Mouse (Mus musculus) granulocyte monocyte progenitor cell, adult 5-6 weeks (primary cell): ENCODE measurements around the gene Dscaml1. TPM values are rescaled to one million over a fixed set of nuclear protein-coding genes. Genes with fewer than 3 reads are reported as not detected.
"Not testable (repeated sequence)": the region's sequence is repeated elsewhere in the genome, so short reads cannot be mapped to it uniquely, and the experiment has no call there.

Experiments used
- ATAC-seq: replicated peaks from 2 replicates; pipeline ENCODE4 v1.8.0; 2016; ENCODE audit warnings: mild to moderate bottlenecking, moderate TSS enrichment, inconsistent platforms; ENCODE audit not compliant: poor library complexity, severe bottlenecking
- total RNA-seq, 2 experiments: library from RNA; stranded (forward) in 1 of 2; stranded (reverse) in 1 of 2; fragments of 200-712, 200-1000 nt in 1 of 2; fragments of >200 nt in 1 of 2; fragmentation: Nextera tagmentation in 1 of 2; gene quantifications; 2 replicates each; pipeline ENCODE4 v1.2.3; 2014 to 2017

Dscaml1 gene
- total RNA-seq, 2 experiments from 2014 or later: not detected

DNA sequence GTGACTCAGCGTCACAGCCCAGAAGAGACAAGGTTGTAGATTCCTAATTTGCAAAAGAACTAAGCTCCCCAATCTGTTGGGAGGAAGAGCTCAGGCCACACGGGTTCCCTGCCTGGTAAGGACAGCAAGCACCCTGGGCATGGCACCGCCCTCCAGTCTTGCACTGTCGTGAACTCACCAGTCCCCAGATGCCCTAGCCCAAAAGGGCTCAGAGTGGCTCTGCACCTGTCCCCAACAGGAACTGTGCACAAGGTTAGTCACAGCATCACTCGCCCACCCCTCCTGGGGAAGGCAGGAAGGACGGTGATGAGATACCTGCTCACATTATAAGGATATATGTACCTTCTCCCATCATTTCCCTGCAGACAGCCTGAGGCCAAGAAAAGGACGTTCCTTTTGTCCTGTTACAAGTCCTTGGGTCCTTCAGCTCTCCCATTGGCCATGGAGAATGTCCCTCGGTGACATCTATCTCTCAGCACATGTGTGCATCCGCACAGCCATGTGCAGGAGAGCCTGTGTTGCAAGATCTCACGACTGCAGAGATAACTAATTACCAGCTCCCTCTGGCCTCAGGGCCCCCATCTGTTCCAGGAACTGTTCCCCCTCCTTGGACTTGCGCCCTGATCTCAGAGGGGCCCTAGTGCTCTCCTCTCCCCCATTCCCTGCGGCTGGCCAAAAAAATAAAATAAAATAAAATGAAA lies 312.7 kb downstream of the Dscaml1 start:
- ATAC-seq: no peak

- ATAC-seq: no peak
These were observed 313.5 kb downstream of the Dscaml1 start for GRCm38 (mm10) chr9:45739702-45740583.

- no peak for ATAC-seq
These were observed 314.2 kb downstream of the Dscaml1 start for GRCm38 (mm10) chr9:45740584-45740980.

DNA sequence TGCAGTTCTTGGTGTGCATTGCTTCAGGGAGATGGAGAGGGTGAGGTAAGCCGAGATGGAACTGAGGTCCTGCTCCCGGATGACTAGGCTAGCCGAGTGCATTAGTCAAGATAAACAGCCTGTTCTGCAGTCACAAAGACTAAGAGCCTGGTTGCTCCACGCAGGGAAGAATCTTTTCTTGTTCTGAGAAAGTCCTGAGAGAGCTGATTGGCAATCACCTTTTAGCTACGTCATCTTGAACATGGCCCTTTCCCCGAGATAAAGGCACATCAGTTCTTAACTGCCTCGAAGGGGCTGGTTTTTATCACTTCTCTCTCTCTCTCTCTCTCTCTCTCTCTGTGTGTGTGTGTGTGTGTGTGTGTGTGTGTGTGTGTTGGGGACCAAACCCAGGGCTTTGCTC lies 319.0 kb downstream of the Dscaml1 start:
- ATAC-seq: no peak

DNA sequence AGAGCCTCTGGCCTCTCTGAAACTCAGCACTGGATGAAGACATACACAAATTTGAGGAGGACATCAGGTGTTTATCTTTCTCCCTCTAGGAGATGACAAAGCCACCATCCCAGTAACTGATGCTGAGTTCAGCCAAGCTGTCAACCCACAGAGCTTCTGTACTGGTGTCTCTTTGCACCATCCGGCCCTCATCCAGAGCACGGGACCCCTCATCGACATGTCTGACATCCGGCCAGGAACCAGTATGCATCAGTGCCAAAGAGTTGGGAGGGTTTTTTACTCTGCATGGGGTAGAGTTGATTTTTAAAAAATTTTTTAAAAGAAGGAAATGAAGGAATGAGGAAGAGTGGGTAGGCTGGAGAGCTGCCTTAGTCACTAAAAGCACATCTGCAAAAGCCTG lies 323.5 kb downstream of the Dscaml1 start:
- no peak for ATAC-seq

- peak; percentile 50 for ATAC-seq
These were observed 328.1 kb downstream of the Dscaml1 start for GRCm38 (mm10) chr9:45754452-45755091.

DNA sequence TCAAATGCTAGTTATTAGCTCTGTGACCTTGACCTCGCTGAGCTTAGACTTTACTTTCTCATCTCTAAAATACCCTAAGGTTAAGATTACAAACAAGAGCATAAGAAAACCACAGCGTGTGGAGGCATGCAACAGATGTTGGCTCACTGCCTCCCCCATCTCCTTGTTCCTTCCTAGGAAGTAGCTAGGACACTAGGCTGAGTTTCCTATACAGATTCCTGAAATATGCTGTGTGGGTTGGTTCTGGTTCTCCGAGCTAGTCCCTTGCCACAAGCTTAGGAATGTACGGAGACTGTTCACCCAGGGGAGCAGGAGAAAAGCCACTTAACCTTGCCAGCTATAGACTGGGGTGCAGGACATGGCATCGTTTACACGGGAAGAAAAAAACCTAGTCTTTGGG lies 339.8 kb downstream of the Dscaml1 start:
- no peak for ATAC-seq

- ATAC-seq: no peak
These were observed 340.7 kb downstream of the Dscaml1 start for GRCm38 (mm10) chr9:45767155-45767554.

- no peak for ATAC-seq
These were observed 342.0 kb downstream of the Dscaml1 start for GRCm38 (mm10) chr9:45768421-45768820.

GRCm38 (mm10) chr9:45769596-45769995 lies 343.2 kb downstream of the Dscaml1 start:
- ATAC-seq: no peak

GRCm38 (mm10) chr9:45774088-45774487 lies 347.7 kb downstream of the Dscaml1 start:
- peak; percentile 40 for ATAC-seq

DNA sequence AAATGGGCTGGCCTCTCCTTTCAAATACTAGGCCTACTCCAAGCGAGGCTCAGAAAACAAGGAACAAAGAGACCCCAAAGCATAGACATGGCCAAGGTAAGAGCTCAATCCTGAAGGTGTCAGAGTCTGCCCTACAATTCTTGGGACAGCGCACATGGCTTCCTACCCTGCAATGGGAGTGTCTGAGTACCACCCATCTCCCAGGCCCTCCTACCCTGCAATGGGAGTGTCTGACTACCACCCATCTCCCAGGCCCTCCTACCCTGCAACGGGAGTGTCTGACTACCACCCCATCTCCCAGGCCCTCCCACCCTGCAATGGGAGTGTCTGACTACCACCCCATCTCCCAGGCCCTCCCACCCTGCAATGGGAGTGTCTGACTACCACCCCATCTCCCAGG lies 349.7 kb downstream of the Dscaml1 start:
- ATAC-seq: not testable (repeated sequence)

- no peak for ATAC-seq
These were observed 352.8 kb downstream of the Dscaml1 start for GRCm38 (mm10) chr9:45779201-45779600.

- no peak for ATAC-seq
These were observed 357.0 kb downstream of the Dscaml1 start for GRCm38 (mm10) chr9:45783249-45784069.

DNA sequence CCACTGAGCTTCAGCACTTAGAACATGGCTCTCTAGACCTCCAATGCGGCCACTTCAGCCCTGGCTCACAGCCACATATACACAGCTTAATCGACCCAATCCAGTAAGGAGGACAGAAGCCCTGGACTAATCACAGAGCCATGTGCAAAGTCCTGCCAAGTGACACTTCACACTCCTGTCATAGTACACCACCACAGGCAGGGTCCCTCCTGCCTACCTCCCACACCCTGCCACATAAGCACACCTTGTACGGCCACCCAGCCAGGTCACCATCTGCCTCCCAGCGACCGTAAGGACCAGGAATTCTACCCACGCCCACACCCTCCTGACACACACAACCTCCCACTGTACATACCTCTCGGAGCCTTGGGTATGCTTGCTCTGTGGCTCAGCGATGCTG lies 360.6 kb downstream of the Dscaml1 start:
- ATAC-seq: no peak

- no peak for ATAC-seq
These were observed 361.1 kb downstream of the Dscaml1 start for GRCm38 (mm10) chr9:45787547-45787946.

DNA sequence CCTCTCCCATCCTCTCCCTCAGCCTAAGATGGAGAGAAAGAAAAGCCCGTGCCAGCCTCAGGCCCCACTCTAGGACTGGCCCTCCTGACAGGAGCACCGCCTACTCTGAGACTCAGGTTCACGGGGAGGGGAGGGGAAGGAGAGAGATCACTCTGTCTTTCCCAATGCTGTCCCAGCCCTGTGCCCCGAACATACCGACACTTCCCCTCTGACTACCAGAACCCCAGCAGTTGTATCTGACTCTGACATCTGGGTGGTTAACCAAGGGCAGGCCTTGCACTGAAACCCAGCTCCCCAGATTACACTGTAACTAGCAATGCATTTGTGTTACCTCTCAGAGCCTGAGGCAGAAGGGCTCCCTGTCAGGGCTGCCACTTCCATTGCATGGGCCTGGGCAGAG lies 362.0 kb downstream of the Dscaml1 start:
- ATAC-seq: peak; percentile 75

GRCm38 (mm10) chr9:45791456-45792142 lies 365.2 kb downstream of the Dscaml1 start:
- ATAC-seq: no peak

GRCm38 (mm10) chr9:45792235-45792634 lies 365.8 kb downstream of the Dscaml1 start:
- no peak for ATAC-seq

DNA sequence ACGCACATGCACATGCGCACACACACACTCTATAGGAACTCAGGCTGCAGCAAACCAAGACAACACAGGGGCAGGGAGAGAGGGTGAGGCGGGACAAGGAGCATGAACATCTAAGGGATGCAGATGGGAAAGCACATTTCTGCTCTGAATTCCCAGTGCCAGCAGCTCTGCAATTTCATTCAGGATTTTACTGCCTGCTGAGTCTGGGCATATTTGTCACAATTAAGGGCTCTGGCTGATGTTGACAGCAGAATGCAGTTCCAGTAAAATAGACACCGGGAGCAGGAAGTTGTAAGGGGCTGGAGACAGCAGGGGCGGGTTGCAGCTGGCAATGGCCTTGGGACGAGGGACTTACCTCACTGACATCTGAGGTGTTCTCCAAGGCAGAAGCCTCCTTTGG lies 367.3 kb downstream of the Dscaml1 start:
- no peak for ATAC-seq
